Mouse (Mus musculus): Measurements from ENCODE around the gene Npepl1. TPM values are rescaled to one million over a fixed set of nuclear protein-coding genes. Genes with fewer than 3 reads are reported as not detected.

The Npepl1 gene
- total and polyA plus RNA-seq, 3 experiments: 18.5 to 205 (median 81.5) TPM

DNA sequence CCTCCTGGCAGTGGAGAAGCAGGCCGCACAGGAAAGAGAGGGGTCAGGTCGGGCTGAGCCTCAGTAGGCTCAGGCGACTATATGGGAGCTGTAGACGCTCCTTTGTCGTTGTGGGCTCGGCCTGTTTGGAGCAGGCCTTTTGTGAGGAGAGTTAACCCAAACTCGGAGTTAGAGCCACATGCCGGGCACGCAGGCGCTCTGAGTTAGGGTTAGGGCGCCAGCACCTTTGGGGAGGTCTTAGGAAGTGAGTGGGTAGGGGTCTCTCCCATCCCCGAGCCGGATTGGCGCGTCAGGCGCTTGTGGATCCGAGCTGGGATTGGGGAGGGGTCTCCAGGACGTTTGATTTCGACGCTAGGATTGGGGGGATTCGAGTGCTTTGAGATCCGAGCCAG lies 33.7 kb upstream of the Npepl1 start:
- TF ChIP-seq GATA2 (IDR thresholded peaks at IDR 0.05; ENCODE audit: borderline replicate concordance, low read depth, low read length): no peak
- no peak for TF ChIP-seq CTCF (IDR thresholded peaks at IDR 0.05; ENCODE audit: low read depth, low read length)
- 0 out of 2 replicates have a peak, but pooled peaks have one; percentile 0 for ATAC-seq (ENCODE audit: extremely low read depth, insufficient number of reproducible peaks, low FRiP score, poor library complexity, severe bottlenecking)
- Histone ChIP-seq H3K9me3 (replicated peaks) (no peaks in the 10 kb centered on the region), H3K27me3 (ENCODE audit: insufficient read depth, low read length) (peaks cover 2% of the 10 kb centered on the region; the same call in 1 of the 2 replicates), H3K4me3 (ENCODE audit: low read depth, low read length) (peak overlapping the region; percentile 97), H3K4me1 (ENCODE audit: insufficient read depth, low read depth, low read length) (peaks cover 28% of the 10 kb centered on the region), H3K36me3 (replicated peaks) (peaks cover 11% of the 10 kb centered on the region)
- no peak for DNase-seq (ENCODE audit: low spot score)

DNA sequence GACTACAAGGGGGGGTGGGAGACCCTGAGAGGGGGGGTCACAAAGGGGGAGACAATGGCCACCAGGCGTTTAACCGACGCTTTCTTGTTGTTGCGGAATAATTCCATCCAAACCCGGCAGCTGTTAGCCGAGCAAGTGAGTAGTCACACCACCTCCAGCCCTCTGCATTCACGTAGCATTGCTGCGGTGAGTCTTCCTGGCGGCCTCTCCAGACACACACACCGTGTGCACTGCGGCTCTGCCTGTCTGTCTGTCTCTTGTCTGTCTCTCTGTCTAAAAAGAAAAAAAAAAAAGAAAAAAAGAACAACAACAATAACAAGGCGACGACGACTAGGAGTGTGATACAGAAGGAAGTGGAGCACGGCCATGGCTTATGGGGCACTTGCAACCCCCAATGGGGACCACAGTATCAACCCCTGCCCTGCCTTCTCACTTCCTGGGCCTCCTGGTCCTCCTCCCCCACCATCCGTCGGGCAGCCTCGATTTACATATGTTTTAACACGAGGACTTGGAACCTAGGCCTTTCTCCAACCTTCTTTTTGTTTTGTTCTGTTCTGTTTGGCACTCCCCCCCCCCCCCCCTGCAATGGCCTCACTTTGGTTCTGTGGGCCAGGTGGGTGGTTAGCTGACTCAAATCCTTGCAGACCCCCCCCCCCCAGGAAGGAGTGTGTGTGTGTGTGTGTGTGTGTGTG lies 33.0 kb upstream of the Npepl1 start:
- ATAC-seq (ENCODE audit: extremely low read depth, insufficient number of reproducible peaks, low FRiP score, poor library complexity, severe bottlenecking) (peak; percentile 65), DNase-seq (ENCODE audit: low spot score) (peak; percentile 79)
- TF ChIP-seq POLR2AphosphoS5 (IDR thresholded peaks at IDR 0.05; ENCODE audit: insufficient replicate concordance, low read depth, low read length) (no peak), GATA1 (IDR thresholded peaks at IDR 0.05; ENCODE audit: borderline replicate concordance, low read length) (no peak), GATA2 (IDR thresholded peaks at IDR 0.05; ENCODE audit: borderline replicate concordance, low read depth, low read length) (no peak), CTCF (IDR thresholded peaks at IDR 0.05; ENCODE audit: low read depth, low read length) (no peak), TAL1 (conservative IDR thresholded peaks at IDR 0.05; ENCODE audit: low read depth, low read length) (no peak)
- Histone ChIP-seq H3K36me3 (replicated peaks) (peaks cover 15% of the 10 kb centered on the region), H3K4me3 (ENCODE audit: low read depth, low read length) (peak overlapping the region; percentile 97), H3K9me3 (replicated peaks) (no peaks in the 10 kb centered on the region), H3K27me3 (ENCODE audit: insufficient read depth, low read length) (peaks cover 2% of the 10 kb centered on the region; the same call in 1 of the 2 replicates), H3K4me1 (ENCODE audit: insufficient read depth, low read depth, low read length) (peaks cover 31% of the 10 kb centered on the region)

DNA sequence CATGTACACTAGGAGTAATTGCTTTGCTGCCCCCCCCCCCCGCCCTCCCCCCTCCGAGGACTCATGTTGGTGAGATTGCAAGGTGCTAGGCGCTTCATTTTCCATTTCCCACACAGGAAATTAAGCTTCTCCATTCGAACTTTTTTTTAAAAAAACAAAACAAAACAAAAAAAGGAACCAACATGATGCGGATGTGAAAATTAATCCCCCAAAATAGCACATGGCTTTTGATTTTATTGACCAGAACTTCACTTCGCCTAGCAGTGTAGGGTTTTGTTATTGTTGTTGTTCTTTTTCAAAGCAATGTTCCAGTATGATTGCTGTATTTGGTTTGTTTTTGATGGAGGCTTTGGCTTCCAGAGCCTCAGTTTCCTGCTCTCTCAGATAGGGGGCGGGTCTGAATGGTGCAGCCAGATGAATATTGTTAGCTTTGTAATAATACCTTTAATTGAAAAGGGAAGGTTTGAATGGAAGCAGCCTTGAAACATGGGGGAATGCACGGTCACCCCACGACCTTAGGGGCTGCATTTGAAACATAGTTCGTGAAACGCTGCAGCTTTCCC lies 32.3 kb upstream of the Npepl1 start:
- DNase-seq (ENCODE audit: low spot score) (no peak), ATAC-seq (ENCODE audit: extremely low read depth, insufficient number of reproducible peaks, low FRiP score, poor library complexity, severe bottlenecking) (no peak)
- TF ChIP-seq GATA1 (IDR thresholded peaks at IDR 0.05; ENCODE audit: borderline replicate concordance, low read length): no peak
- no peak for TF ChIP-seq GATA2 (IDR thresholded peaks at IDR 0.05; ENCODE audit: borderline replicate concordance, low read depth, low read length)
- no peak for TF ChIP-seq POLR2AphosphoS5 (IDR thresholded peaks at IDR 0.05; ENCODE audit: insufficient replicate concordance, low read depth, low read length)
- TF ChIP-seq CTCF (IDR thresholded peaks at IDR 0.05; ENCODE audit: low read depth, low read length): no peak
- no peak for TF ChIP-seq TAL1 (conservative IDR thresholded peaks at IDR 0.05; ENCODE audit: low read depth, low read length)
- no peaks in the 10 kb centered on the region for H3K9me3 ChIP-seq (replicated peaks)
- peak overlapping the region; percentile 97 for H3K4me3 ChIP-seq (ENCODE audit: low read depth, low read length)
- peaks cover 31% of the 10 kb centered on the region for H3K4me1 ChIP-seq (ENCODE audit: insufficient read depth, low read depth, low read length)
- H3K27me3 ChIP-seq (ENCODE audit: insufficient read depth, low read length): peaks cover 2% of the 10 kb centered on the region; the same call in 1 of the 2 replicates
- peaks cover 18% of the 10 kb centered on the region for H3K36me3 ChIP-seq (replicated peaks)

DNA sequence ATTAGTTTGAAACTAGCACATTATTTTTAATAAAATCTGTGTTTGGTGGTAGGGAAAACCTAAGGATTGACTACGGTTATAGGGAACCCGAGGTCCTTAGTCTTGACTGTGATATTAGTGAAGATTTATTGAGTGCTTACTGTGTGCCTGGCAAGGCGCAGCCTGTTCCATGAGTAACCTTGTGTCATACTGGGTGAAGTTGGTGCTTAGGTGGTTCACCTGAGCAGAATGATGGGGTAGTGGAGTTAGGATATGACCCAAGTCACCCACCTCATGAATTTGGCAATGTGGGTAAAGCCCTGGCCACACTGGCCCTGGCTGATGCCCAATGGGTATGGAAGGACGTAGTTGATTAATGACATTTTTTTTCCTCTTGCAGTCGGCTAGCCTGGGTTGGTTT lies 28.3 kb upstream of the Npepl1 start:
- Histone ChIP-seq H3K9me3 (replicated peaks) (no peaks in the 10 kb centered on the region), H3K4me3 (ENCODE audit: low read depth, low read length) (no peak overlapping the region), H3K27me3 (ENCODE audit: insufficient read depth, low read length) (no peaks in the 10 kb centered on the region), H3K4me1 (ENCODE audit: insufficient read depth, low read depth, low read length) (peaks cover 33% of the 10 kb centered on the region), H3K36me3 (replicated peaks) (peaks cover 54% of the 10 kb centered on the region)
- DNase-seq (ENCODE audit: low spot score): no peak
- no peak for ATAC-seq (ENCODE audit: extremely low read depth, insufficient number of reproducible peaks, low FRiP score, poor library complexity, severe bottlenecking)
- TF ChIP-seq CTCF (IDR thresholded peaks at IDR 0.05; ENCODE audit: low read depth, low read length): no peak
- no peak for TF ChIP-seq TAL1 (conservative IDR thresholded peaks at IDR 0.05; ENCODE audit: low read depth, low read length)

DNA sequence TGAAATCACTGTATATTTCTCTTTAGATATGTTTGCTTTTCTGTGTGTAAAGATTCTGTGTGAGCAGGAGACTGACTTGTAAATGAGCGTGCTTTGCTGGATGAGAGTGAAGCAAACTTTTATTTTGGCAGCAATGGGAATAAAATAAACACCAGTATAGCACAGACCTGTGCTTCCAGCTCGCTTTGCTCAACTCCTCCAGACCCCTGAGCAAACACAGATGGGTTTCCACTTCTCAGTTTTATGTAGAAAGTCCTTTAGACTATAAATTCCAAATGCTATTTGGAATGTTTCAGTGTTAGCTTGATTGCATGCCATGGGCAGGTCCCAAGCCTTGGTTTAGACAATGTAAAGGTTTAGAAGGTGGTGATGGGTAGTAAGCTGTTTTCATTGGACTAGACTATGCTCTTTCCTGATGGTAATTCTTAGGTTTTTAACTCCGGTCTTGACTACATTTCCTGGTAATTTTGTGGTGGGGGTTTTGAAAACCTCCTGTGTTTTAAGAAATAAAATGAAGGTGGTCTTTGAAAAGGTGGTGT lies 27.7 kb upstream of the Npepl1 start:
- Histone ChIP-seq H3K4me3 (ENCODE audit: low read depth, low read length) (no peak overlapping the region), H3K9me3 (replicated peaks) (no peaks in the 10 kb centered on the region), H3K4me1 (ENCODE audit: insufficient read depth, low read depth, low read length) (peaks cover 29% of the 10 kb centered on the region), H3K36me3 (replicated peaks) (peaks cover 60% of the 10 kb centered on the region), H3K27me3 (ENCODE audit: insufficient read depth, low read length) (no peaks in the 10 kb centered on the region)
- DNase-seq (ENCODE audit: low spot score): no peak
- no peak for TF ChIP-seq POLR2AphosphoS5 (IDR thresholded peaks at IDR 0.05; ENCODE audit: insufficient replicate concordance, low read depth, low read length)
- no peak for TF ChIP-seq GATA1 (IDR thresholded peaks at IDR 0.05; ENCODE audit: borderline replicate concordance, low read length)
- no peak for TF ChIP-seq CTCF (IDR thresholded peaks at IDR 0.05; ENCODE audit: low read depth, low read length)
- no peak for TF ChIP-seq GATA2 (IDR thresholded peaks at IDR 0.05; ENCODE audit: borderline replicate concordance, low read depth, low read length)
- no peak for TF ChIP-seq TAL1 (conservative IDR thresholded peaks at IDR 0.05; ENCODE audit: low read depth, low read length)
- no peak for ATAC-seq (ENCODE audit: extremely low read depth, insufficient number of reproducible peaks, low FRiP score, poor library complexity, severe bottlenecking)

DNA sequence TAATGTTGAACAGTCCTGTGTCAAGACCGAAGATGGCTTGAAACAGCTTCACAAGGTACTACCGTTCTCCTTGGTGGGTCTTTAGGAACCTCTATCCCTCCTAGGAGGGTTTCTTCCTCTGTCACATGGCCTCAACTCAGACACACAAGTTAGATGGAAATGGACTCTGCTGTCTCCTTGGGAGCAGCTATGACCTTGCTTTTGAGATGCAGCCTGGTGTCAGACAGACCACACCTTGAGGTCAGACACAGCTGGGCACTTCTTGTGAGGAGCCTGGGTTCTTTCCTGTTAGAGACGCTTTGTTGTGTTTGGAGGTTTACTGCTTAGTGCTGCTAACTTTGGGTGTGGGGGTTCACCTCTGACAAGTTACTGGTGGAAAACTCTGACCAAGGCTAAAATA lies 15.1 kb upstream of the Npepl1 start:
- no peak overlapping the region for H3K4me3 ChIP-seq (ENCODE audit: low read depth, low read length)

More for the DNA sequence above, 15.1 kb upstream of the Npepl1 start:
- ATAC-seq (ENCODE audit: extremely low read depth, insufficient number of reproducible peaks, low FRiP score, poor library complexity, severe bottlenecking) (no peak), DNase-seq (ENCODE audit: low spot score) (no peak)
- peaks cover 98% of the 10 kb centered on the region for H3K36me3 ChIP-seq (replicated peaks)
- no peaks in the 10 kb centered on the region; the same call in 1 of the 2 replicates for H3K27me3 ChIP-seq (ENCODE audit: insufficient read depth, low read length)
- no peaks in the 10 kb centered on the region for H3K9me3 ChIP-seq (replicated peaks)
- H3K4me1 ChIP-seq (ENCODE audit: insufficient read depth, low read depth, low read length): peaks cover 4% of the 10 kb centered on the region; the same call in 1 of the 2 replicates
- TF ChIP-seq TAL1 (conservative IDR thresholded peaks at IDR 0.05; ENCODE audit: low read depth, low read length): no peak
- TF ChIP-seq GATA1 (IDR thresholded peaks at IDR 0.05; ENCODE audit: borderline replicate concordance, low read length): no peak
- no peak for TF ChIP-seq GATA2 (IDR thresholded peaks at IDR 0.05; ENCODE audit: borderline replicate concordance, low read depth, low read length)
- TF ChIP-seq POLR2AphosphoS5 (IDR thresholded peaks at IDR 0.05; ENCODE audit: insufficient replicate concordance, low read depth, low read length): no peak
- no peak for TF ChIP-seq CTCF (IDR thresholded peaks at IDR 0.05; ENCODE audit: low read depth, low read length)
